Mouse (Mus musculus): ENCODE measurements at regions not wholly inside any gene's neighbourhood (a gene's known extent, or its start where the extent isn't known, plus 50 kb on each side); places are given as distances from the start of the nearest gene placed in this dataset.

DNA sequence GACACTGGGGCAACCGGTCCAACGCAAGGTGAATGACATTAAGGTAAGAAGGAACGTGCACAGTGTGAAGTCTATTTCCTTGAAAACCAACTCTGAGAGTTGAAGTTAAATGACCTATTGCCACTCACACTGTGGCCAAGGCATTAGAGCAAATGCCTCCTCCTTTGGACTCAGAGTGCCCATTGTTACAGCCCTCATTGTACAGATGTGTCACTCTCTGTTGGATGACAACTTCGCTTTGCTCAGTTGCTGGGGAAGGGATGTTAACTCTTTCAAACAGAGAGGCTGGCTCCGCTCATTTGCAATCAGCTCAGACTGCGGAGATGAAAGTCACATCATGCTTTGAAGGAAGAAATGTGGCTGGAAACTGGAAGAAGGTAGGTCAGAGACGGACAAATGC is 117.1 kb upstream of the 1700016C15Rik start:
- no peak for ATAC-seq (ENCODE audit: poor library complexity, severe bottlenecking)

DNA sequence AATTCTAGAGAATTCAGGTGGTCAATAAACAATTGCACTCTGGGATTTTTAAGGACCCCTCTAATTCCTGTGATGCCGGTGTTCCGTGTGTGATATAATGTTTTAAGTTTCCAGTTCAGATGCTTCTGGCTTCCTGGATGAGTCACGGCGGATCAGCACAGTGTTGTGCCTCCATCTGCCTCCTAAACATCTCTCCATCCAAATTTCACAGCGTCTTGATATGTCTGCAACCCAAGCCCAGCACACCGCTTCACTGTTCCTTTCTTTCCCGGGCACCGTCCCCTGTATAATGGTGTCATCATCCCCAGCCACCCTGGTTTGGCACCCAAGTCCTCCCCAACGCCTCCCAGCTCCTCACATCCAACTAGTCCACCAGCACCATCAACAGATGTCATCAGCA is 114.0 kb upstream of the 1700016C15Rik start:
- no peak for ATAC-seq (ENCODE audit: poor library complexity, severe bottlenecking)

DNA sequence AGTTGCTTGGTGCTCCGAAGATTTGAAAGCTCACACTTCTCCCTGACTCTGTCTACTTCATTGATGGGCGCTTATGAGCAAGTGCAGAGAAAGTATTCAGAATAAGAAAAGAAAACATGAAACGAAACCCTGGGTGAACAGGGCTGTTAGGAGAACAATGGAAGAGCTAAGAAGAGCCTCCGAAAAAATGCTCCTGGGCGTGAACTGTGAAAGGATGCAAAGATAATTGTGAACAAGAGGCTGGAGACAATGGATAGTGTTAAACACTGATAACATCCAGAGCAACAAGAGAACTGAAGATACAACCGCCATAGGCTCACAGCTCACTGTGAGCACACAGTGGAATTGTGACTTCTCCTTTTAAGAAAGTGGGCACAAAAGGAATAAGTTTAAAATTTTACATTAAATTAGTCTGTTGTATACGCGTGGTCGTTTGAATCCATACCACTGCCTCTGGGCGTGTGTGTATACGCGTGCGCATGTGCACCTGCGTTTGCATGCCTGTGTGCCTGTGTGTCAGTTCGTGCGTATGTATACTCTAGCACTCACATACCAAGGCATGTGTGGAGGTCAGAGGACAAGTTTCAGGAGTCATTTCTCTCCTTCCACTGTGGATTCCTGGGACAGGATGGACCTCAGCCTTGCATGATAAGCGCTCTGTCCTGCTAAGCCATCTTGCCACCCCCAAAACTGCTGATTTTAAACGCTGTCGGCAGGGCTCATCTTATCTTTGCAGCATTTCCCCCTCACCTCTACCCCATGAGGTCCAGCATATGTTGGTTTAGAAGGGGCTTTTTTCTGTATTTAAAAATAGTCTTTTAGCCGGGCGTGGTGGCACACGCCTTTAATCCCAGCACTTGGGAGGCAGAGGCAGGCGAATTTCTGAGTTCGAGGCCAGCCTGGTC is 113.0 kb upstream of the 1700016C15Rik start:
- no peak for ATAC-seq (ENCODE audit: poor library complexity, severe bottlenecking)

DNA sequence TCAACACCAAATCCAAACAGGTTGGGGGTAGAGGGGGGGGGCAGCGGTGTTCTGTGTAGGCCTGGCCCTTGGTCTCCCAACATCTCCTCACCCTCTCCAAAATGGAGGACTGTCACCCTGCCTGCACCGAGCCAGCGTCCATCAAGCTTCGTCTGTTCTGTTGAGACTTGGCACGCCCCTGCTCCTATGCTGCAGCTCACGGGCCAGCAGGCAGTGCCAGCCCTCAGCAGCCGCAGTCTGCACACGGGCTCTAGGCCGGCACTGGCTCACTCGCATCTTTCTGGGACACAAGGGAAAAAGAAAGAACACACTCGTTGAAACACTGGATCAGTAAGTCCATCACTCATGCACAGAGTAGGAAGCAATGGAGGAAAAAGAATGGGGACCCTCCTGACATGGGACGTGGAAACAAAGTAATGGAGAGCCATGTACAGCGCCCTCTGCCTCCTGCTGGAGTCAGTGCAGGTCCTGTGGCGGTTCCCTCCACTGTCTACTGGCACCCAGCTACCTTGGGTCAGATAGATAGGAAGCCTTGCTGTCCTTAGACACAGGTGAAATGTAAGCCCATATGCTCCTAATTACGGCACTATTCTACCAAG is 109.0 kb upstream of the 1700016C15Rik start:
- ATAC-seq (ENCODE audit: poor library complexity, severe bottlenecking): no peak; the same call in 1 of the 2 replicates

DNA sequence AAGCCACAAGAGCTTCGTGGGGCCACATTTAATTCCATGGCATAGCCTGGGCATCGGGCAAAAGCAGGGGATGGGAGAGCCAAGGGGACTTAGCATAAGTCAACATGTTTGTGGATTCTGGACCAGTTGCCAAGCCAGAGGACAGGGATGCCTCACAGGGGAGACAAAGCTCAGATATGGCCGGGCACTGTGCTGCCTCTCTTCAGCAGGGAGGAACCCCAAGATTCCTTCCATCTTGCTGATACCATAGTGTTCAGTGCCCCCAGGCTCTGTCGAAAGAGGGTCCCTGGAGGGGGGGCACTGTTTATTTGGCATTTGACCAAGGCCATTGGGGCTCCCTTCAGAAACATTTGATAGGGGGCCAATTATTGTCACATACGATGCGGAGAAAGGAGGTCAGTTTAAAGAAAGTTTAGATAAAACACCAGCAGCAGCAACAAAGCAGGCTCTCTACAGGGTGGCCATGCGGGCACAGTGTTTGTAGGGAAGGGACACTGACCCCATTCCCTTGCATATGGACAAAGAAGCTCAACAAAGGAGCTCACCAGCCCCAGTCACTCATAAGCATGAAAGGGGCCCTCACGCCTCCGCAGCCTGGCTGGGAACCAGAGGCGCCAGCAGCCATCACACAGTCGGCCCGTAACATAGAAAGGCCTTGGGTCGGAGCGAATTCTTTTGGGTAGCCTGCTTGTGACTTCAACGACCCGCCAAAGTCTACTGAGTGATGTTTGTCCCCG is 107.6 kb upstream of the 1700016C15Rik start:
- ATAC-seq (ENCODE audit: poor library complexity, severe bottlenecking): no peak

DNA sequence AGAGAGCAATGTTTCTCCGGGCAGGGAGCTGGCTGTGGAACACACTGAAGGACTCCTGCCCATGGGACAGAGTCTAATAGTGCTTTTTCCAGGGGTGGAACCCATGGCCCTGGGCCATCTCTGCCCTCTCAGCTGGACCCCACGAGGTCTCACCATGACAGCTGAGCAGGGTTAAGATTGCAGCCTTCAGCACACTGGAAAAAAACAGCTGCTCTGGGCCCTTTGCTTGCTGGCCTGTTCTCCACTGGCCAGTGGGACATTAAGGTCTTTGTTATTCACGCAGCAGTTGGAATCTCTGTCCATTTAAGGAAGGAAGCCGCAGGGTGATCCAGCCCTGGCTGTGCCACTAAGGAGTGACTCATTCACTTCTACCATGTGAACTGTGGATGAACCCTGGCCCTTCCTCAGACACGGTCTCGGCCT is 106.3 kb upstream of the 1700016C15Rik start:
- ATAC-seq (ENCODE audit: poor library complexity, severe bottlenecking): peak; percentile 79

DNA sequence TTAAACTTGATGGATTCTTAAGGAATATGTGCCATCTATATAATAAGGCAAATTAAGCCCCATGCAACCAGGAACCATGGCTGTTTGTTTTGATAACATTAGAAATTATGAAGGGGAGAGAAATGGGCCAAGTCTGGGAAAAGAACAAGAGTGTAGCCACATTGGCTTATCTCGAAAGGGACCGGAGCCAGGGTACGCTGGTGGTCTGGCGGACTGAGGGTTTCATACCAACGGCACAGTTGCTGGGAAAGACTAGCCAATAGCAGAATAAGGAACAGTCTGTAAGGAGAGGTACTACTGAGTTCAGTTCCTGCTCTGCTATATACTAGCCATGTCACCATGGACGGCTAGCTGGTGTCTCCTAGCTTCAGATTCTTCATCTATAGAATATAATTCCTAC is 105.9 kb upstream of the 1700016C15Rik start:
- ATAC-seq (ENCODE audit: poor library complexity, severe bottlenecking): no peak

DNA sequence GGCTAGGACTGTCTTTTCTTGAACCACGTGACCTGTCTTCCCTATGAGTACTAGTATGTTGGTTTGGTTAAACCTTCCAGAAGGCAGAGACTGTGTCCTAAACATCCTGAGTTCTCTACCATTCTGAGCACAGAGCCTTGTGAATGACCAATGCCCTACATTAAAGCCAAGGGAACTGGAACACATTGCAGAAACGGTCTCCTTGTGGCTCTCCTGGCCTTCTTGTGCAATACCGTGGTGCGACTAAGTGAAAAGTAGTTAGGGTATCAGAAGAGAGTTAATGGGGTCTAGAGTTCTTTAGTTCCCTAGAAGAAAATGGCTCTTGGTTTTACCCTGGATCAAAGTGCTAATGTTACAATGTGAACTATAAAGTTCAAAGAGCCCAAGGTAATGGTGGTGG is 101.8 kb upstream of the 1700016C15Rik start:
- no peak for ATAC-seq (ENCODE audit: poor library complexity, severe bottlenecking)

DNA sequence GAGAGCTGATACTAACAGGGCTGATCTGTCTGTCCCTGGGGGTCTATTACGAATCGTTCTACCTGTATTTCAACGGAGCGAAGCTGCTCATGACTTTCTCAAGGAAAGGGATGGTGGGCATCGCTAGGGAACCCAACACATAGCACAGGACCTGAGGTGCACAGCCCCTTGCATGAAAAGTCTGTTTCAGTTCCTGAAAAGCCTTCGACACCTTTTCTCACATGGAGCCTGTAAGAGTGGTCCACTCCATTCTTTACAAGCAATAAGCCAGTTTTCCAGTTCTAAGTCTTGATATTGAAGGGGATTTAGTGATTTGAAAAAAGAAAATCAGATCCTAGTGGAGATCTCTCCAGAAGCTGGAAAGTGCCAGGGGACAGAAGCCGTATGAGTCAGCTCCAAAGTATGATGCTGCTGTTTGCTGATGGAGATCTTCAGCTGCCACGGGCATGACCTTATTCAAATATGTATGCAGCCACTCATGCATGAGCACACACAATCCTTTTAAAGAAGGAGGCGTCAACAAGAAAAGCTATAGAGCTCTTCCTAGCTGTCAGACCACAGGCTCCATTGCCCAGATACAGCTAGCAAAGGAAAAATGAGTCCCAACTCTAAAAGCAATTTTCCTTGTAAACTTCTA is 95.5 kb upstream of the 1700016C15Rik start:
- ATAC-seq (ENCODE audit: poor library complexity, severe bottlenecking): no peak

DNA sequence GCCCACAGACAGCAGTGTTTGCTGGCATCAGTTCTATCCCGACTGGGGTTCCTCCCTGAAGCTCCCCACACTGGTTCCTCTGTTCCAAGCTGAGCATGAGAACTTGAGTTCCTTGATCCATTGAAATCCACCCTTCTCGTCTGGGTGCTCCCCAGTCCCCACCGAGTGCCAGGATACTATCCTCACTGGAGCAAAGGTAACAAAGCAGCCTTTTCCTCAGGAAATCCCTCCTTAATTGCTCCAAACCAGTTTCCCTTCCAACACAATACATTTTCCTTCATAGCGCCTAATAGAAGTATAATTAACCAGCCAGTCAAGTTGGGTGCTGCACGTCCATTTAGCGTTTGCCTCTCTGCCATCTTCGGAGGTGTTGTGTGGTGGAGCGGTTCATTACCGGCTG is 92.6 kb upstream of the 1700016C15Rik start:
- no peak for ATAC-seq (ENCODE audit: poor library complexity, severe bottlenecking)

DNA sequence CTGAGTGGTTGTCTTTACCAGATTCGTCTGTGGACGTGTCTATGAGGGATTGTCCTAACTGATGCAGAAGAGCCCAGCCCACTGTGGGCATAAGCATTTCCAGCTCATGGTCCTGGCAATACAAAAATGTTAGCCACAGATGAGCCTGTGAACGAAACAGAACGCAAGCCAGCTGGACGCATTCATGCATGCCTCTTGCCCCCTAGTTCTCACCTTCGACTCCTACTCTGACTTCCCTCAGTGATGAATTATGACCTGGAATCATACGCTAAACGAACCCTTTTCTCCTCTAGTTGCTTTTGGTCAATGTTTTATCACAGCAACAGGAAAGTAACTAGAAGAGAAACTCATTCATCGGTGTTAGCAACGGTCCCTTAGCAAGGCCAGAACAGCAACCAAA is 91.2 kb upstream of the 1700016C15Rik start:
- ATAC-seq (ENCODE audit: poor library complexity, severe bottlenecking): no peak

DNA sequence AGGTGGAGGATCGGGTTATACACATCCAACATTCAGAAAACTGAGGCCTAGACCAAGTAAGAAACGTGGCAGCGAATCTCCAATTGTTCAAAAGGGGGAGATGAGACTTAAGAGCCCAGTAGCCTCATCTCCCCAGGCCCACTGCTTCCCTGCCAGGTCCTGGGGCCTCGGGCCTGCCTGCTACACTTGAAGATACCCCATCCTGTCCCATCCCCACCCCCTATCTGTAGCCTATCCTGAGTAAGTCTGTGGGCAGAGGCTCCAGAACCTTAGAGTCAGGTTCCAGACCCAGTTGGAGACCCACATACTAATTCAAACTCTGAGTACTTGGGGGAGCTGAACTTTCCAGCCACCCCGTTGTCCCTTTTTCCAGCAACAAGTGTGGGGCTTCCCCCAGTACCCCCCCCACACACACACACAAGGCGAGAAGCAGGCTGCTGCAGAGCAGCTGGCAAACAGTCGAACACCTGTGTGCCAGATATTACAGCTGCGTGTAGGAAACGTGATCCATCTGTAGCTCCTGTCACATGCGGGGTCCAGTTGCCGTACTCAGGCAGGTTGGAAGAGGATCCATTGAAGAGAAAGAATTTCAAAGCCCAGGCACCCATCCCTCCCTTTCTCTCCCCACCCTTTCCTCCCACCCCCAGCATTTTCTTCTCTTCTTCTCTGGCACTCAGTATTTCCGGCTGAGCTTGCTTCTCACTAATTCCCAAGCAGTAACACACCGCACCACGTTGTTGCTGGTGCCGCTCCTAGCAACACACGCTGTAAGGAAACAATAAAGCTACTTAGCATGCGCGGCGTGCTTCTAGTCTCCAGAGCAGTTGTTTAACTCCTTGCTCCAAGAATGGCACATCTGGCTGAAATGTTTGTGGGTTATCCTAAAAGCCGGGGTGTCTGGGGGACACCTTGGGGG is 89.4 kb upstream of the 1700016C15Rik start:
- no peak for ATAC-seq (ENCODE audit: poor library complexity, severe bottlenecking)

DNA sequence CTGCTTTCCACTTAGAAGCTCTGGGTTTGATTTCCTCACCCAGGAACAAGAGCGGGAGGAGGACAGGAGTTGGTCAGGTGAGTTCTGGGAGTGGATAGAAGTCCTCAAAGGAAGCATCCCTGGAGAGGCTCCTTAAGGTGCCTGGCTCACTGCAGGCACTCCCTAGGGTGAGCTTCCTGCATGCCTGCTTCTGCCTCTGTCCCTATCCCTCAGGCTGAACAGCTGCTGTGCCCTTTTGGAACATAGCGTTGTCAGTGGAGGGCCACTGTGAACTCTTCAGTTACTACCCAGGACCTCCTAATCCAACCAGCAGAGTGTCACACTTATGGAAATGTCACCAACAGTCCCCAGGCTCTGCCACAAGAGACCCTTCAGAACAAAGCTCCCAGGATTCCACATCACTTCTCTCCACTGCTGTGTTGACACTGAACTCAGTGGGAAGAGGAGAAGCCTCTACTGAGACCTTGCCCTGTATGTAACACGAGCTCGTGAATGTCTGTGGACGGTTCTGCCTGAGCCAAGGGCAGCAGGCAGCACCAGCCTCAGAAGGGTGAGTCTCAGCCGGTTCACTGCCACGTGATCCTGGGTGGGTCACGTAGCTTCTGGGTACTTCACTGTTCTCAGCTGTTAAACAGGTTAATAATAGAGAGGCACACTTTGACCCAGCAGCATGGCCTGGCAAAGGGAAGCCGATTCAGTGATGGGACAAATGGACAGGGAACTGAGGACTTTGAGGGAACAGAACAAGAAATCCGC is 86.7 kb upstream of the 1700016C15Rik start:
- no peak for ATAC-seq (ENCODE audit: poor library complexity, severe bottlenecking)

DNA sequence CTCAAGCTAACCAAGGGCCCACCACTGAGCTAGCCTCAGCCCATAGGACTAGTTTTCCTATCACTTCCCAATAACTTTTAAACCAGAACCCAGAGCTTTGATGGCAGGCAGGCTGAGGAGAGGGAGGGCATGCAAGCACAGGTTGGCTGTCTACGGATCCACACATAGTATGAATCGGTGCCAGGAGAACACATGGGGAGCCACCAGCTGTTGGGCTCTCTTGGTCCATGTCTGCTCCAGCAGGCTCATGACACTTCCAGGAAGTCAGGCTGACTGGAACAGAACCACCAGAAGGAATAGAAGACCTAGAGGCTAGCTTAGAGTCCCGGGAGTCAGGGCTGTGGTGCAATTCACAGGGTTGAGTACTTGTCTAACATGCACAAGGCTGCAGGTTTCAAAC is 86.0 kb upstream of the 1700016C15Rik start:
- ATAC-seq (ENCODE audit: poor library complexity, severe bottlenecking): peak; percentile 30

DNA sequence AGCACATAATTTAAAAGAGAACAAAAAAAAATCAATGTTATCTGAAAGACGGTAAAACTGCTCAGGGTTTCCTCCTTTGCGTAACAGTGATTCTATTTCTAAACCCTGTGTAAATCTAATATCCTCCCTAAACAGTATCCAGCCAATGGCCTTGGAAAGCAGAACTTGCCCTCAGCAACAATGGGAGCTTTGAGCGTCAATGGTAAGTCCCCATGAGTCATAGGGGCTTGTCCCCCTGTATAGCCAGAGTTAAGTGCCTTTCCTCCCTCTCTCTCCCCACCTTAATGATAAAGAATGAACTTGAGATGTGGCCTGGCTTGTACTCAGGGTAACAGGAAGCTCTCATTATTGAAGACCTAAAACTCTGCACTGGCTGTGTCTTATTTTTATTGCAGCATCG is 85.4 kb upstream of the 1700016C15Rik start:
- ATAC-seq (ENCODE audit: poor library complexity, severe bottlenecking): peak; percentile 86

DNA sequence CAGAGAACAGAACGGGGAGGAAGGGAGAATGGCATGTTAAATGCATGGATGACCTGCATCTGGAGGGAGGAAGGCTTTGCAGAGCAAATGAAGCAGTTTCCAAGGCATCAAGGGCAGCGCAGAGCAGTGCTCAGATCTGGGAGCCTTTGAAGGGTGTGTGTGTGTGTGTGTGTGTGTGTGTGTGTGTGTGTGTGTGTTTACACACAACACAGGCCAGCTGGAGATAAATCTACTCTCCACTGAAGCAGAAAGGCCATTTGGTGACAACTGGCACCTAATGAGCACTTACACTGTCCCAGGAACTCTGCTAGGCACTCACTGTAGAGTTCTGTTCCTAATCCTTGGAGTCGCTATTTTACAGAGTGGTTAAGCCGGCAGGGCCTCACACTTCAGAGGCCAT is 84.3 kb upstream of the 1700016C15Rik start:
- no peak for ATAC-seq (ENCODE audit: poor library complexity, severe bottlenecking)

DNA sequence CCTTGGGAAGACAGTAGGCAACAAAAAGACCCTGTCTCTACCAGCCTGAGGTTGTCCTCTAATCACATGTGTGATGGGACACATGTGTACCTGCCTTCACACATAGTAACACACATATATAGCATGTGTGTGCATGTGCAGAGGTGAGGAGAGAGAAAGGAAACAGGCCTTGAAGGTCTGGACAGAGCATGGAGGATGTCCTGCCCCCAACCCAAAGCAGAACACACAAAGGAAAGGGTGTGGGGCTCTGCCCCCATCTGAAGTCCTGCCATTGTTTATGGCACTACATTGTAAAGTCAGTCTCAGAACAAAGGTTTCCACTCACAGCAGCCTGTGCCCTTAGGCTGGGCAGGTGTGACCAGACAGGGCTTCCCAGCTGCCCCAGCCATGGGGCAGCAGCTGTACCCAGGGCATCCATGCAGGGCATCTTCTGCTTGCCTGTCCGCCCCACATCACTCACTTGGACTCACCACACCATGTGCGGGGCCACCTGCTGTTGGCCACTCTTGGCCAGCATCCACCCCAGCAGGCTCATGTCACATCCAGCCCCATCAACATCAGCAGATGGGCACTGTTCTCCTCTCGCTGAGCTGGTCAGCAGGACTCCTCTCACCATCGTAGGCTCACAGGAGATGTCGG is 83.6 kb upstream of the 1700016C15Rik start:
- no peak for ATAC-seq (ENCODE audit: poor library complexity, severe bottlenecking)

DNA sequence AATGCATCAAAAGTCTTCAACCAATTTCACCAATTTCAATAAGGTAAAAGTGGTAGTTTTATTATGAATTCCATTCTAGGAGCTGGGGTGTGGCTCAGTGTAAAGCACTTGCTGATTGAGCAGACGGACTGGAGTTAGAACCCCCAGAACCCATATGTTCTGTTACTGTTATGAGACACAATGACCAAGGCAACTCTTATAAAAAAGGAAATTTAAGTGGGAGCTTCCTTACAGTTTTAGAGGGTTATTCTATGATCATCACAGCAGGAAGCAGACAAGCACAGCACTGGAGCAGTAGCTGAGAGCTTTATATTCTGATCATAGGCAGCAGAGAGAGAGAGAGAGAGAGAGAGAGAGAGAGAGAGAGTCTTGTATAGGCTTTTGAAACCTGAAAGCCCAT is 81.7 kb upstream of the 1700016C15Rik start:
- no peak for ATAC-seq (ENCODE audit: poor library complexity, severe bottlenecking)

DNA sequence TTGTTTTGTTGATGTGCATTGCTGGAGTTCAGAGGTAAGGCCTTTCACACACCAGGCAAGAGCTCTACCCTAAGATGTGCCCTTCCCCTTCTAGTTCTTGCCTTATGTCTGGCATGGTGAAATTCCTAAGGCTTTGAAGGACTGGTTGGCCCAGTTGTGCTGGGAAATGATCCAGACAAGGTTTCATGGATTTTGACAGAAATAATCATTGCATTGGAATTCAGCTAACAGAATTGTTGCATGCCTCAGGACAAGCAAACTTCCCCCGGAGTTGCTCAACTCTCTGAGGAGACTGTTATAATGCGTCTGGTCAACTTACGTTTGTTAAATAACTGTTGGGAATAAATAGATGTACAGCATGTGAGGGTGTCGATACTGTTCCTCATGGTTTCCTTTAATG is 80.6 kb upstream of the 1700016C15Rik start:
- no peak for ATAC-seq (ENCODE audit: poor library complexity, severe bottlenecking)

All from megakaryocyte, adult 5-6 weeks (primary cell).